Mouse (Mus musculus): ENCODE measurements around the gene Mrpl44. TPM values are rescaled to one million over a fixed set of nuclear protein-coding genes. Genes with fewer than 3 reads are reported as not detected.

Mrpl44 gene
- polyA plus RNA-seq, 1 experiment from 2014 or later, result 35.4 TPM

DNA sequence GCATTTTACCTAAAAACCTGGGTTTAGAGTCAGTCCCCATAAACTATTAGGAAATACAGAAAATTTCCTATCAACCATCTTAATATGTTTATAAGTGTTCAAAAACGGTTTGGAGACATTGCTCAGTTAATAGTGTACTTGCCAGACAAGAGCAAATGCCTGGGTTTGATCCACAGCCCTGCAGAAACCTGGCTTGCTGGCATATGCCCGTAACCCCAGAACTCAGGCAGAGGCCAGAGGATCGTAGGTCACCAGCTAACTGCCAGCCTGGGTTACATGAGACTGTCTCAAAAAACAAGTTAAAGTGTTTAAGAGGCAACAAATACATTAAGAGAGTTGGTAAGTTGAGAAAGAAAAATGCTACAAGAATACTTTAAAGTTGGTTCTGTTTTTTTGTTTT is 20.9 kb upstream of the Mrpl44 start:
- 69% methylated on average over 3 of the region's 3 CpGs for WGBS (ENCODE audit: insufficient replicate concordance)
- no peaks in the 10 kb centered on the region for H3K27me3 ChIP-seq (replicated peaks)
- H3K9me3 ChIP-seq (replicated peaks), result no peaks in the 10 kb centered on the region
- ATAC-seq, result no peak
- H3K4me2 ChIP-seq, result no peak overlapping the region
- no peak overlapping the region for H3K9ac ChIP-seq
- no peak overlapping the region for H3K27ac ChIP-seq
- H3K4me3 ChIP-seq, result no peak overlapping the region
- H3K36me3 ChIP-seq, result no peaks in the 10 kb centered on the region
- peaks cover 48% of the 10 kb centered on the region for H3K4me1 ChIP-seq

DNA sequence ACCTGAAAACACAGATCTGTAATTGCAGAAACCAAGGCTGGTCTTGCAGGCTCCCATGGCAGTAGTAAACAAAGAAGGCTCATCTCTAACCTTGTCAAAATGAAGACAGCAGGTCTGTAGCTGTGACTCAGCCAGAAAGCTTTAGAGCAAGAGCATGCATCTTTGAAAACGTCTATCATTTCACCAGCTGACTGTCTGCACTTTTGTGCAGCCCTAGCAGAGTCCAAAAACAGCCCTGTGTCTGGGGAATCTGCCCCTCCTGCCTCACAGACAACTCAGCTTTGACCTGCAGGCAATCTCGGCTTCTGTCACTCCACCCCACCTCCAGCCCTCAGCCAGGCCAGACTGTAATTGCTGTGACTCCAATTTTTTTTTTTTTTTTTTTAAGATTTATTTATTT is 20.4 kb upstream of the Mrpl44 start:
- H3K36me3 ChIP-seq, result no peaks in the 10 kb centered on the region
- H3K27ac ChIP-seq, result no peak overlapping the region
- H3K9me3 ChIP-seq (replicated peaks), result no peaks in the 10 kb centered on the region
- H3K4me2 ChIP-seq, result no peak overlapping the region
- no peak for ATAC-seq
- H3K9ac ChIP-seq, result no peak overlapping the region
- 40% methylated on average over 2 of the region's 2 CpGs for WGBS (ENCODE audit: insufficient replicate concordance)
- H3K4me3 ChIP-seq, result no peak overlapping the region
- H3K27me3 ChIP-seq (replicated peaks), result no peaks in the 10 kb centered on the region
- H3K4me1 ChIP-seq, result peaks cover 51% of the 10 kb centered on the region

DNA sequence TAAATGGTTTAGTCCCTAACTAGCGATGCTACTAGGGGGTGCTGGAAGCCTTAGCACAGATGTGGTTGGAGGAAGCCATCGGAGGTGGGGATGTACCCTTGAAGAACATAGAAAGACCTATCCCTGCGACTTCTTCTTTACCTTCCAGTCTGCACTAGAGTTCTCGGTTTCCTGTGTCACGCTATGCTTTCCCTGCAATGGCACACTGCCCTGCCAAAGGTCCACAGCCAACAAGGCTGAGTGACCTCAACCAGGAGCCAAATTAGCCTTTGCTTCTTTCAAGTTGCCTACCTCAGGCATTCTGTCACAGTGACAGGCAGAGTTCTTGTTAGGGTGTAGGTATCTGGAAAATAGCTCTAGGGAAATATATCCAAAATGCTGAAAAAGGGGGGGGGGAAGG is 19.4 kb upstream of the Mrpl44 start:
- Histone ChIP-seq H3K9ac (no peak overlapping the region), H3K4me1 (peaks cover 55% of the 10 kb centered on the region), H3K27ac (no peak overlapping the region), H3K9me3 (replicated peaks) (no peaks in the 10 kb centered on the region), H3K4me3 (no peak overlapping the region), H3K36me3 (no peaks in the 10 kb centered on the region), H3K27me3 (replicated peaks) (no peaks in the 10 kb centered on the region), H3K4me2 (no peak overlapping the region)
- 73% methylated on average over 5 of the region's 5 CpGs for WGBS (ENCODE audit: insufficient replicate concordance)
- ATAC-seq, result no peak

DNA sequence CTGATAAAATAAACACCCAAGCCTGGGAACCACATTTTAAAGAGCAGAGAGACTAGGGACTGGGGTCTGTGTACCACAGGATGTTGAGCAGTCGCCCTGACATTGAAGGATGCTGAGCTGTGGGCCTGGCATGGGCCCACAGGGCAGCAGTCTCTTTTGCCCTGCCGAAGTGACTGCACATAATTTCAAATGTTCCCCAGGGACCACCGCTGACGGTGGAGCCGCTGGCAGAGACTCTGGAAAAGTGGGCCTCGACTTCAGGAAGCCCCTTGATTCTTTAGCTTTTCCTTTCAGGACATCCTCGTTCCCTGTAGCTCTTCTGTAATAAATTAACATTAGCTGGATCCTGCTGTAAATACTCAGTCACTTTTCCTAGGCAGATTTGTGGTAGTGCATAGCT is 18.7 kb upstream of the Mrpl44 start:
- Histone ChIP-seq H3K4me2 (no peak overlapping the region), H3K36me3 (no peaks in the 10 kb centered on the region), H3K4me1 (peaks cover 51% of the 10 kb centered on the region), H3K27me3 (replicated peaks) (no peaks in the 10 kb centered on the region), H3K27ac (no peak overlapping the region), H3K9ac (no peak overlapping the region), H3K4me3 (no peak overlapping the region), H3K9me3 (replicated peaks) (no peaks in the 10 kb centered on the region)
- 63% methylated on average over 7 of the region's 7 CpGs for WGBS (ENCODE audit: insufficient replicate concordance)
- ATAC-seq, result no peak

DNA sequence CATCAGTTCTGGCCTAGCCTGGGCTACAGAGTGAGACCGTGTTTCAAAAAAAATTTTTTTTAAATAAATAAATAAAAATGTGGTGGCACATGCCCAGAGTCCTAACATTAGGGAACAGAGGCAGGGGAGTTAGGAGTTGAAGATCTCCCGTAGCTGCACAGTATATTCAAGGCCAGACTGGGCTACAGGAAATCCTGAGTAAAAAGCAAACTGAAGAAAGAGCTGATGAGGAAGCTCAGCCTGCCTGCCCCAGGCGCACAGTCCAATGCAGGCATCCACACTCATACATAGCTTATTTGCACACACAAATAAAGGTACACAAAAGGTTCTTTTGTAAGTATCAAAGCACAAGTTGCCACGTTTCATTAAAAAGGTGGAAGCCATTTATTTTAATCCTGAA is 18.2 kb upstream of the Mrpl44 start:
- Histone ChIP-seq H3K27ac (no peak overlapping the region), H3K9ac (no peak overlapping the region), H3K9me3 (replicated peaks) (no peaks in the 10 kb centered on the region), H3K4me2 (no peak overlapping the region), H3K4me1 (peaks cover 51% of the 10 kb centered on the region), H3K36me3 (no peaks in the 10 kb centered on the region), H3K4me3 (no peak overlapping the region), H3K27me3 (replicated peaks) (no peaks in the 10 kb centered on the region)
- no peak for ATAC-seq
- WGBS (ENCODE audit: insufficient replicate concordance), result 58% methylated on average over 4 of the region's 4 CpGs

DNA sequence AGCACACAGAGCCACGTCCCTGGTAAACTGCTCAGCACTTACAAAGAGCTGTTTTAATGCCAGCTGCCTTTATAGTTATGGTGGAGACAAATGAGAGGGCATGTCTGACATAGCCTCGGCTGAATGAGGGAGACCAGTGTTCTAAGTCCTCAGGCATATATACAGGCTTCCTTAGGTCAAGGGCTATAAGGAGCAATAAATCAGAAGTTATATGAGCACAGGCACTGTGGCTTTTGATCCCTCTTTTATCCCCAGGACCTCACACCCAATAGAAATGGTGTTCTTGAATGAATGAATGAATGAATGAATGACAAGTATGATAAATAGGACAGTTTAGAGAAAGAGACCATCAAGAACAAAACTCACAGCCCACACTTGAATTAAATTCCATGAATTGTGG is 16.8 kb upstream of the Mrpl44 start:
- Histone ChIP-seq H3K9ac (no peak overlapping the region), H3K27ac (no peak overlapping the region), H3K9me3 (replicated peaks) (no peaks in the 10 kb centered on the region), H3K4me3 (no peak overlapping the region), H3K27me3 (replicated peaks) (no peaks in the 10 kb centered on the region), H3K4me1 (peaks cover 49% of the 10 kb centered on the region), H3K36me3 (no peaks in the 10 kb centered on the region), H3K4me2 (no peak overlapping the region)
- WGBS (ENCODE audit: insufficient replicate concordance), result 66% methylated on average over 2 of the region's 2 CpGs
- ATAC-seq, result no peak

DNA sequence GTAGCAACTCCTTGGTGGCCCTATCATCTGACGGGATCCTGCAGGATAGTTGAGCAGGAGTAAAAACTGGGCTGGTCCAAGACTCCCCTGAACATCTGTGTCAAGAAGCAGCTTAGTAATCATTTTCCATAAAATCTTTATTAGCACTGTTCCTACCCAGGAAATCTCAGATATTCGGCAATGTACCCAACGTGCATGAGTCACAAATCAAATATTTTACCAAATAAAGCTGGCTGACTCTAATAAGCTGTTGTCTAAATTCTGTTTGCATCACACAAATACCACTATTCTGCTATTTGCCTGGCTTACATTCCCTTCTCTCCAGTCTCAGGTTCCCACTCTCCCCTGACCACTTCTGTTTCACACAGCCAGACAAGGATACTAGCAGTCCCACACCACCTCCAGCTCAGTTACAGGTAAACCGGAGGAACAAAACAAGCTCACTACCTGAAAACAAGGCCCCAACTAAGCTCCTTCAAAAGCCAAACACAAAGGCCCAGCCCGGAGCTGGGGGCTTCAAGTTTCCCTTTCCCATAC is 16.3 kb upstream of the Mrpl44 start:
- H3K27me3 ChIP-seq (replicated peaks), result no peaks in the 10 kb centered on the region
- H3K36me3 ChIP-seq, result no peaks in the 10 kb centered on the region

DNA sequence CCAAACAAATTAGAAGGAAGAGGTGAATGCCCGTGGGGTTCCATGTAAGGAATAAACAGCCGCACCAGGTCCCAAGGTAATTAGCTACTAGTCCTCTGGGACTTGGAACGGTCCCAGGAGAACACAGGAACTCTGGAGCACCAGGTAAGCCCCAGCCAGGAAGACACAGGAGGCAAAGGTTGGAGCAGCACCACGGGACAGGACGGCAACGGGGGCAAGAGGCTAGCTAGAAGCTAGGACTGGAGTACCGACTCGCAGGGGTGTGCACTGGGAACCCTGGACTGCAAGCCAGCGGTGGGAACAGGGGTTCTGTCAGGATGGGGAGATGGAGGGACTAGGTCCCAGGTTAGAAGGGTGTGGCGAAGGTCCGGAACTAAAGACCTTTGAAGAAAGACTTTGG is 15.2 kb upstream of the Mrpl44 start:
- H3K27me3 ChIP-seq (replicated peaks), result no peaks in the 10 kb centered on the region
- no peaks in the 10 kb centered on the region for H3K36me3 ChIP-seq
- 0 out of 2 replicates have a peak, but pooled peaks have one; percentile 9 for ATAC-seq
- peak overlapping the region; percentile 83 for H3K4me3 ChIP-seq
- H3K9ac ChIP-seq, result peak overlapping the region; percentile 85
- peak overlapping the region; percentile 86 for H3K4me2 ChIP-seq
- WGBS (ENCODE audit: insufficient replicate concordance), result 10% methylated on average over 11 of the region's 11 CpGs
- peaks cover 49% of the 10 kb centered on the region for H3K4me1 ChIP-seq
- no peaks in the 10 kb centered on the region for H3K9me3 ChIP-seq (replicated peaks)
- no peak overlapping the region for H3K27ac ChIP-seq

More for the DNA sequence above, 16.3 kb upstream of the Mrpl44 start:
- Histone ChIP-seq H3K9ac (no peak overlapping the region), H3K4me3 (no peak overlapping the region), H3K27ac (no peak overlapping the region; the same call in 1 of the 2 replicates), H3K4me1 (peaks cover 49% of the 10 kb centered on the region), H3K9me3 (replicated peaks) (no peaks in the 10 kb centered on the region), H3K4me2 (peak overlapping the region; percentile 86; the same call in 1 of the 2 replicates)
- 77% methylated on average over 5 of the region's 5 CpGs for WGBS (ENCODE audit: insufficient replicate concordance)
- no peak for ATAC-seq

DNA sequence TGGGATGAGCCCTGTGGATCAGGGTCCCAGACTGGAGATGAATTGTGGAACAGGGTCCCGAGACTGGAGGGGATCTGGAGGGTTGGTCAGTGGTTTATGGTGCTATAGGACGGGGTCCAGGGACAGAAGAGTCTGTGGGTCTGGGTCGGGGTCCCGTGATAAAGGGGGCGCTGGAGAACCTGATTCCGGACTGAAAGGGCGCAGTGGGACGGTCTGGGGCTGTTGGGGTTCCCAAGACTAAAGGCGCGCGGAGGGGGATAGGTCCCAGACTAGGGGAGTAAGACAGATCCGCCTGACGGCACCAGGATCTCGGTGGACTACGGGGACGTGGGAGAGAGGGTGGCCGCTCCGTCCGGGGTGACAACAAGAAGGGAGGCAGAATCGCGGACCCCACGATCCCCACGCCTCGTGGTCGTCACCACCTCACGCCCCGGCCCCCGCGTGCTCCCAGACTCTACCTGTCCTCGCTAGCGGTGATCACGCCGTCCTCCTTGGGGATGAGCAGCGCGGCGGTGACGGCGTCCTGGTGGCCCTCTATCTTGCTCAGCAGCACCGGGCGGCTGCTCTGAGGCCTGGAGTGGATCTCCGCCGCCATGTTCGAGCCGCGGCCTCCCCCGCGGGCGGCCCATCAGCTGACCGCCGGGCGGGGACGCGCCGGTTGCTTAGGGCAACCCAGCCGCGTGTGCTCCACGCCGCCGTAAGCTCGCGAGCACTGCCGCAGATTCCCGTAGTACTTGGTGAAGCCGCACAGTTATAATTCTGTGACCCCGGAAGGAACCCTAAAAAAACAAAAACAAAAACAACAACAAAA is 14.5 kb upstream of the Mrpl44 start:
- Histone ChIP-seq H3K27me3 (replicated peaks) (no peaks in the 10 kb centered on the region), H3K4me3 (peak overlapping the region; percentile 83), H3K36me3 (no peaks in the 10 kb centered on the region), H3K9ac (peak overlapping the region; percentile 85), H3K4me2 (peak overlapping the region; percentile 86), H3K27ac (no peak overlapping the region; the same call in 1 of the 2 replicates), H3K9me3 (replicated peaks) (no peaks in the 10 kb centered on the region), H3K4me1 (peaks cover 49% of the 10 kb centered on the region)
- under 1% methylated on average over 65 of the region's 65 CpGs for WGBS (ENCODE audit: insufficient replicate concordance)
- ATAC-seq, result peak; percentile 93

DNA sequence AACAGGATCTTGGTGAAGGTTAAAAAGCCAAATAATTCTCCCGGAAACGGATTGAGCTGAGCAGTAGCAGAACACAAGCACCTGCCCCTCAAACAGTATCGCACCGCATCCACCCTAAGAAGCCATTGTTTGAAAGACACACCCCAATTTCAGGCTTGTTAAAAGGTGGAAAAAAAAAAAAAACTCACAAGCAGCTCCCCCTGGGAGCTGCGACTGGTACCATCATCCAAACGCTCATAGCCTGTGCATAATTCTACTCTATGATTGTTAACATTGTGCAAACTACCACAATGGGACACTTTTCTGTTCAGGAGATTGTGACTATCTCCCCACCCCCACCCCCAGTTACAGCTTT is 13.9 kb upstream of the Mrpl44 start:
- peaks cover 48% of the 10 kb centered on the region for H3K4me1 ChIP-seq

DNA sequence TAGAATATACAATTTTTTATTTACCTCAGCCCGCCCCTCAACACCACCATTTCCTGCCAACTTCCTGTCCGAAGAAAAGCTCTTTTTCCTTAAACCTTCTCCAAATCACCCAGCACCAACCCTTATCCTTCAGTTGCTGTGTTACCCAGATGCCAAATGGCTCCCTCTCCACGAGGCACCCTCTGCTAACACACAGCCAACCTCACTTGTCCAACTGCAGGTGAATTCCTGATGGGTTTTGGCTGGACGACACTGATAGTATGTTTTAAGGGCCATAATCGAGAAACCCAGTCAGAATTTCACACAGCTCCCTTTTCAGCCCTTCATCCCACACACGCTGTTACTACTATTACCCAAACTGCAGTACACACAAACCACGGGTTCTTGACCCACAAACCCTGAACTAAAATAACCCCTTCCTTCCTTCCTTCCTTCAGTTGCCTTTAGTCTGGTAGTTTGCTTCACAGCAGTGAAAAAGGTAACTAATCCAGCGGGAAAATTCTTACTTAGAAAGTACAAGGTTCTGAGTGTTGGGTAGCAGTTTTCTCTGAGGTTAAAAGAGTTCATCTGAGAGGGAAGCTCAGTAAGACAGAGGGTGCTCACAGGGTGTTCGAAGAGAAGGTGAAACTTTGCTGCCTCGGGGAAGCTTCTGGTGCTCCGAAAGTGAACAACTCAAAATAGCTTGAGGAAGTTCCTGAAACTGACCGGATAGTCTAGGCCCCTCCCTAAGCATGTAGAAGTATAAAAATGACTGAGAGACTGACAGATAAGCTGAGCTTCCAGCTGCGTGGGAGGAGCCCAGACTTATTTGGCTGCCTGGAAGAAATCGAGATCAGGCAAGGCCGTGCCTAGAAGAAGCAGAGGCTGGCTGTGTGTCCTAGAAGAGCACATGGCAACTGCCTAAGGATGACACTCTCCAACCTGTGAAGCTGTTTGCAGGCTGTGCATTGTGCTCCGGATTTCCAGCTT is 13.3 kb upstream of the Mrpl44 start:
- ATAC-seq, result peak; percentile 71
- 25% methylated on average over 16 of the region's 16 CpGs for WGBS (ENCODE audit: insufficient replicate concordance)
- no peaks in the 10 kb centered on the region for H3K27me3 ChIP-seq (replicated peaks)
- peak overlapping the region; percentile 83 for H3K4me3 ChIP-seq
- peak overlapping the region; percentile 58; the same call in 1 of the 2 replicates for H3K27ac ChIP-seq
- H3K4me2 ChIP-seq, result peak overlapping the region; percentile 86
- H3K36me3 ChIP-seq, result no peaks in the 10 kb centered on the region
- H3K9ac ChIP-seq, result peak overlapping the region; percentile 23; the same call in 1 of the 2 replicates
- H3K4me1 ChIP-seq, result peaks cover 41% of the 10 kb centered on the region
- no peaks in the 10 kb centered on the region for H3K9me3 ChIP-seq (replicated peaks)

More for the DNA sequence above, 13.9 kb upstream of the Mrpl44 start:
- WGBS (ENCODE audit: insufficient replicate concordance), result under 1% methylated on average over 6 of the region's 6 CpGs
- Histone ChIP-seq H3K27ac (peak overlapping the region; percentile 58; the same call in 1 of the 2 replicates), H3K9ac (peak overlapping the region; percentile 23; the same call in 1 of the 2 replicates), H3K36me3 (no peaks in the 10 kb centered on the region), H3K9me3 (replicated peaks) (no peaks in the 10 kb centered on the region), H3K27me3 (replicated peaks) (no peaks in the 10 kb centered on the region), H3K4me3 (peak overlapping the region; percentile 83), H3K4me2 (peak overlapping the region; percentile 86)
- peak; percentile 2; the same call in 1 of the 2 replicates for ATAC-seq
